Mouse (Mus musculus): ENCODE results near the gene Lrrc1.

- no peak for TF ChIP-seq USF1 (IDR thresholded peaks at IDR 0.05; ENCODE audit: low read depth)
- no peak for TF ChIP-seq CTCF (IDR thresholded peaks at IDR 0.05; ENCODE audit: control insufficient read depth, insufficient read depth, insufficient read length)
- no peak for TF ChIP-seq MAX (IDR thresholded peaks at IDR 0.05)
- no peak for TF ChIP-seq CEBPB (IDR thresholded peaks at IDR 0.05; ENCODE audit: low read depth)
- no peak for TF ChIP-seq MYOG (IDR thresholded peaks at IDR 0.05; ENCODE audit: control insufficient read depth, extremely low read depth, insufficient read length)
- no peak for TF ChIP-seq FOSL1 (IDR thresholded peaks at IDR 0.05; ENCODE audit: insufficient read depth, low read length, poor library complexity, severe bottlenecking)
Observed at GRCm38 (mm10) chr9:77502171-77502547, 42.5 kb downstream of the Lrrc1 start.
